In genomic region chr10:29374065-29374464, GRCm38 (mm10) we compare ENCODE assay signal across 12 mouse cellular contexts.
"Had no signal": no experiment of that assay in that cellular context is flagged by ENCODE, and none has a peak within 500 bp of the region (broad histone marks: within the 10 kb centered on the region; RNA-seq: fewer than 3 reads in every experiment).

No protein-coding gene starts in this region.

- DNase-seq: kidney, adult 9 months; kidney, postnatal 36 days; lung, postnatal 14 days; thymus, postnatal 14 days had no signal

- H3K9ac ChIP-seq: limb, embryonic 15.5 days; liver, embryonic 12.5 days; lung, embryonic 15.5 days; midbrain, embryonic 13.5 days; neural tube, embryonic 12.5 days had no signal

- H3K4me3 ChIP-seq: limb, embryonic 15.5 days; liver, embryonic 12.5 days; lung, embryonic 15.5 days; midbrain, embryonic 13.5 days; myocyte; neural tube, embryonic 12.5 days had no signal

- H3K9me3 ChIP-seq: limb, embryonic 15.5 days; liver, embryonic 12.5 days; lung, embryonic 15.5 days; midbrain, embryonic 13.5 days; neural tube, embryonic 12.5 days had no signal

- H3K36me3 ChIP-seq: limb, embryonic 15.5 days; liver, embryonic 12.5 days; lung, embryonic 15.5 days; midbrain, embryonic 13.5 days; neural tube, embryonic 12.5 days had no signal

- H3K27ac ChIP-seq: kidney, postnatal 0 days; limb, embryonic 15.5 days; liver, embryonic 12.5 days; lung, embryonic 15.5 days; midbrain, embryonic 13.5 days; neural tube, embryonic 12.5 days; stomach, postnatal 0 days had no signal

- H3K27me3 ChIP-seq: limb, embryonic 15.5 days; liver, embryonic 12.5 days; lung, embryonic 15.5 days; midbrain, embryonic 13.5 days; neural tube, embryonic 12.5 days had no signal

- ATAC-seq: liver, embryonic 12.5 days; midbrain, embryonic 13.5 days had no signal

- H3K4me2 ChIP-seq: limb, embryonic 15.5 days; liver, embryonic 12.5 days; lung, embryonic 15.5 days; midbrain, embryonic 13.5 days; neural tube, embryonic 12.5 days had no signal

- H3K4me1 ChIP-seq: limb, embryonic 15.5 days; liver, embryonic 12.5 days; lung, embryonic 15.5 days; midbrain, embryonic 13.5 days; neural tube, embryonic 12.5 days had no signal
